Mouse (Mus musculus): ENCODE measurements around the gene Srsf2. TPM values are rescaled to one million over a fixed set of nuclear protein-coding genes. Genes with fewer than 3 reads are reported as not detected.

Gene Srsf2
- polyA plus RNA-seq, 1 experiment: 306 TPM

DNA sequence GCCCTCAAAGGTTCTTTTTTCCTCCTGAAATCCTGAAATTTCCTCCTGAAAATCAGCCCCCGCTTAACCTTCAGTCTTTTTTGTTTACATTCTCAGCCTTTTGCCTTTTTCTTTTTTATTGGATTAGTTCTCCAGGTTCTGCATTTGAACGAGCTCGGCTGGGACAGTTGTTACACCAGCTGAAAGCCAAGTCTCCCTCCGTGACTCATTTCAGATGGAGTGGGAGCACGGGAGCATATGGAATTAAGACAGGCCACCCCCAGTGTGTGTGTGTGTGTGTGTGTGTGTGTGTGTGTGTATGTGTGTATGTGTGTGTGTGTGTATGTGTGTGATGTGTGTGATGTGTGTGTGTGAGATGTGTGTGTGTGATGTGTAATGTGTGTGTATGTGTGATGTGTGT lies 28.5 kb upstream of the Srsf2 start:
- H3K4me1 ChIP-seq (ENCODE audit: control insufficient read depth, insufficient read depth, low read length): no peaks in the 10 kb centered on the region
- TF ChIP-seq POLR2A (IDR thresholded peaks at IDR 0.05; ENCODE audit: low read depth, low read length): no peak
- TF ChIP-seq CTCF (IDR thresholded peaks at IDR 0.05; ENCODE audit: borderline replicate concordance, insufficient read depth, low read length): no peak
- no peak overlapping the region for H3K27ac ChIP-seq (ENCODE audit: insufficient read depth, low read length)
- no peak overlapping the region for H3K4me3 ChIP-seq (ENCODE audit: insufficient read depth, low read length)

DNA sequence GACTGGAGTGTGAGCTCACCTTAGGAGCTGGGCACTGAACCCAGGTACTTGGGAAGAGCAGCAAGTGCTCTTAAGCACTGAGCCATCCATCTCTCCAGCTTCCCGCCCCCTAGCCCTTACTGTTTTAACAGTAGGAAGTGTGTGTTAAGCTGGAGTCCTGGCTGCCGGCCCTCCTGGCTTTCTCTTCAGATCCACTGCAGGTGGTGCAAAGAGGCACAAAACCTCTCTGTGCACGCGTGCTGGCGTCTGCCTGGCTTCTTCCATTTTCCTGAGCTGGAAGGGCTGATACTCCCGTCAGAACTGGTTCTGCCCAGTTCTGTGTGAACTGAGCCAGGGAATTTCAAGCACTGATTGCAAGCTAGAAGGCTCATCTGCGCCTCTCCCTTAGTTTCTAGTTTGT lies 27.9 kb upstream of the Srsf2 start:
- no peak for TF ChIP-seq CTCF (IDR thresholded peaks at IDR 0.05; ENCODE audit: borderline replicate concordance, insufficient read depth, low read length)
- no peak for TF ChIP-seq POLR2A (IDR thresholded peaks at IDR 0.05; ENCODE audit: low read depth, low read length)
- Histone ChIP-seq H3K4me3 (ENCODE audit: insufficient read depth, low read length) (no peak overlapping the region), H3K4me1 (ENCODE audit: control insufficient read depth, insufficient read depth, low read length) (no peaks in the 10 kb centered on the region), H3K27ac (ENCODE audit: insufficient read depth, low read length) (no peak overlapping the region)

DNA sequence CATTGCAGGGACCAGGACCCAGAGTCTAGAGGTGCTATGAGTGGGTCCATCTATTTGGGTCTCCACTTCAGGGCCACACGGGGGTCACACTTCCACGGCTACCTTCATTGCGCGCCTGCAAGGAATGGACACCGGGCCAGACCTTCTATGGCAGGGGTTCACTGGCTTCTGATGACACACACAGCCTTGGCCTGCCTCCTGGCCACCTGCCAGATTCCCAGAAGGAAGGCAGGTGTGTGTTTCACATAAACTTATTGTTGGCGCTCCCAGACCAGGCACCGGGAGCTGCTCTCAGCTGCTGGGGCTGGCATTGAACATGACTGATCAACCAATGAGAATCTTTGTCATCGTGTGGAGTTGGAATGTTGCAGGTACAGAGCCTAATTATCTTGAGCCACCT lies 25.6 kb upstream of the Srsf2 start:
- Histone ChIP-seq H3K27ac (ENCODE audit: insufficient read depth, low read length) (no peak overlapping the region), H3K4me3 (ENCODE audit: insufficient read depth, low read length) (no peak overlapping the region), H3K4me1 (ENCODE audit: control insufficient read depth, insufficient read depth, low read length) (no peaks in the 10 kb centered on the region)
- TF ChIP-seq CTCF (IDR thresholded peaks at IDR 0.05; ENCODE audit: borderline replicate concordance, insufficient read depth, low read length) (no peak), POLR2A (IDR thresholded peaks at IDR 0.05; ENCODE audit: low read depth, low read length) (no peak)

DNA sequence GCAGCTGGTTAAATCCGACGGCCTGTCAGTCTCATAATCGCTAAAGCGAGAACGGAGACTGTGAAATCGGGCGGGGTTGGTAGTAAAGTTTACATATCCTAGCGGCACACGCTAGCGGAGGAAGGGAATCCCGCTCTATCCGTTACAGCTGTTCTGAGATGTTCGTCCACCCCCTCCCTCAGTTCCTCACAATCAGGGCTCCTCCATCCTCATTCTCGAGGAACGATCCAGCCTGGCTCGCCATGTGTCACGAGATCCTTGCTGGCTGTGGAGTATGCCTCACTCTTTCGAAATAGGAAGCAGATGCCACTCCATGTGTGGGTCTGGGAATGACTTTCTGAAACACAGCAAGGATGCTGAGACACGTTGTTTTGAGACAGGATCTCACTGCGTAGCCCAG lies 21.1 kb upstream of the Srsf2 start:
- H3K27ac ChIP-seq (ENCODE audit: insufficient read depth, low read length): no peak overlapping the region
- no peak for TF ChIP-seq POLR2A (IDR thresholded peaks at IDR 0.05; ENCODE audit: low read depth, low read length)
- no peak for TF ChIP-seq CTCF (IDR thresholded peaks at IDR 0.05; ENCODE audit: borderline replicate concordance, insufficient read depth, low read length)
- H3K4me3 ChIP-seq (ENCODE audit: insufficient read depth, low read length): no peak overlapping the region
- H3K4me1 ChIP-seq (ENCODE audit: control insufficient read depth, insufficient read depth, low read length): no peaks in the 10 kb centered on the region

DNA sequence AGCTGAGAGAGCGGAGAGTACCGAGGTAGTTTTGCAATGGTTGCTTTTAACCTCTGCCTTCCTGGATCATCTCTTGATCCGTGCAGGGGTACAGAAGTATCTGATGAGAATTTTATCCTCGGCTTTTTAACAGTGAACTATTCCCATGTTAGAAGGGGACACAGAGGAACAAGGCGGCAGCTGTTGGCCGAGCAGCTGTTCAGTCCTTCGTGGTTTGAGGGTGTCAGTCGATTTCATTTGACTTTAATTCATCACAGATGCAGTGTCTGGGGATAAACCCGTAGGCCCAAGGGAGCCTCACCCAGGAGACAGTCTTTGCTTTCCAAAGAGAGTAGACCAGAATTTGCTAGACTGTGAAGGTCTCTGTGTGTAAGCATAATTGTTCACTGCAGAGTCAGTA lies 18.6 kb upstream of the Srsf2 start:
- Histone ChIP-seq H3K4me3 (ENCODE audit: insufficient read depth, low read length) (no peak overlapping the region), H3K4me1 (ENCODE audit: control insufficient read depth, insufficient read depth, low read length) (no peaks in the 10 kb centered on the region), H3K27ac (ENCODE audit: insufficient read depth, low read length) (no peak overlapping the region)
- TF ChIP-seq POLR2A (IDR thresholded peaks at IDR 0.05; ENCODE audit: low read depth, low read length): no peak
- no peak for TF ChIP-seq CTCF (IDR thresholded peaks at IDR 0.05; ENCODE audit: borderline replicate concordance, insufficient read depth, low read length)

DNA sequence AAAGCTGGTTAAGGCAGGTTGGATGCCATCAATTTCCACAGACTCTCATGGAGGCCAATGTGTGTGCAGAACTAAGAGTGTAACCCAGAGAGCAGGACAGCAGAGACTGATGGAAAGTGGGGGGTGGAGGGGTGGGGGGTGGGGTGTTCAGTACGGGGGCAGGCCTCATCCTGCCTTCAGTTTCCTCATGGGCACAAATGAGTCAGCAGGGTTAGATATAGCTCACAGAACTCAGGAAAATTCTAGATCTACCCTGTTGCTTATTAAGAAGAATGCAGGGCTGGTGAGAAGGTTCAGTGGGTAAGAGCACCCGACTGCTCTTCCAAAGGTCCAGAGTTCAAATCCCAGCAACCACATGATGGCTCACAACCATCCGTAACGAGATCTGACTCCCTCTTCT lies 16.7 kb upstream of the Srsf2 start:
- no peaks in the 10 kb centered on the region for H3K4me1 ChIP-seq (ENCODE audit: control insufficient read depth, insufficient read depth, low read length)
- no peak for TF ChIP-seq CTCF (IDR thresholded peaks at IDR 0.05; ENCODE audit: borderline replicate concordance, insufficient read depth, low read length)
- no peak for TF ChIP-seq POLR2A (IDR thresholded peaks at IDR 0.05; ENCODE audit: low read depth, low read length)
- no peak overlapping the region for H3K27ac ChIP-seq (ENCODE audit: insufficient read depth, low read length)
- no peak overlapping the region for H3K4me3 ChIP-seq (ENCODE audit: insufficient read depth, low read length)

DNA sequence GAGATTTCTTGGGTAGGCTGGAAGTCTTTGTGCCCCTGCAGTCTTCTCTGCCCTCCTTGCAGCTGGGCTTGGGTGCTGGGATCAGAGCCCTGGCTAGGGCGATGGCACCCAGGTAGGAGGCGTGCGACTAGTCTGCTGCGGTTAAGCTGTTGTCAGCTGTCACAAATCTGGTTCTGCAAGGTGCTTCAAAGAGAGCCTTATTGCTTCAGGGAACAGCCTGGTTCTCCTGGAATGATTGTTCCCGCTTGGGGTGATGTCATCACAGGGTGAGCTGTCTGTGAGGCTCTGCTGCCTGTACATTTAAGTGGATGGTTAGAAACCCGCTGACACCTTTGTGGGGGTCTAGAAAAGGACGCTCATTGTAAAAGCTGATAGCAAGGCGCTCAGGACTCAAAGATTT lies 16.3 kb upstream of the Srsf2 start:
- Histone ChIP-seq H3K27ac (ENCODE audit: insufficient read depth, low read length) (no peak overlapping the region), H3K4me3 (ENCODE audit: insufficient read depth, low read length) (no peak overlapping the region), H3K4me1 (ENCODE audit: control insufficient read depth, insufficient read depth, low read length) (no peaks in the 10 kb centered on the region)
- no peak for TF ChIP-seq POLR2A (IDR thresholded peaks at IDR 0.05; ENCODE audit: low read depth, low read length)
- TF ChIP-seq CTCF (IDR thresholded peaks at IDR 0.05; ENCODE audit: borderline replicate concordance, insufficient read depth, low read length): no peak

DNA sequence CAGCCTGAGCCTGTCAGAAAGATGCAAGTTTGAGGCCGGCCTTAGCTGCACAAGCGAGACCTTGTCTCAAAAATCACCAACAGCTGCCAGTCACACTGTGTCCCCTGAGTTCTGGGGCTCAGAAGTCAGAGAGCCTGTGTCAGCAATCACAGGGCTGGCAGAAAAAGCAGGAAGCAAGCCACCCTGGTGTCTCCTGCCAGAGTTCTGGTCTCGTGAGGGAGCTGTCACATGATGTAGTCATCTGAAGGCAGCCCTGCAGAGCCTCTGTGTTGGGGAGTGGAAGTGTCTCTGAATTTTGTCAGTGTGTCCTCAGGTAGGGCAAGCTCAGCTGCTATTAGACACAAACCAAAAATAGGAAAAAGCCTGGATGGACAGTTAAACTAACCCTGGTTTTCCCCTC lies 15.2 kb upstream of the Srsf2 start:
- Histone ChIP-seq H3K4me3 (ENCODE audit: insufficient read depth, low read length) (no peak overlapping the region), H3K4me1 (ENCODE audit: control insufficient read depth, insufficient read depth, low read length) (no peaks in the 10 kb centered on the region), H3K27ac (ENCODE audit: insufficient read depth, low read length) (no peak overlapping the region)
- no peak for TF ChIP-seq POLR2A (IDR thresholded peaks at IDR 0.05; ENCODE audit: low read depth, low read length)
- no peak for TF ChIP-seq CTCF (IDR thresholded peaks at IDR 0.05; ENCODE audit: borderline replicate concordance, insufficient read depth, low read length)

DNA sequence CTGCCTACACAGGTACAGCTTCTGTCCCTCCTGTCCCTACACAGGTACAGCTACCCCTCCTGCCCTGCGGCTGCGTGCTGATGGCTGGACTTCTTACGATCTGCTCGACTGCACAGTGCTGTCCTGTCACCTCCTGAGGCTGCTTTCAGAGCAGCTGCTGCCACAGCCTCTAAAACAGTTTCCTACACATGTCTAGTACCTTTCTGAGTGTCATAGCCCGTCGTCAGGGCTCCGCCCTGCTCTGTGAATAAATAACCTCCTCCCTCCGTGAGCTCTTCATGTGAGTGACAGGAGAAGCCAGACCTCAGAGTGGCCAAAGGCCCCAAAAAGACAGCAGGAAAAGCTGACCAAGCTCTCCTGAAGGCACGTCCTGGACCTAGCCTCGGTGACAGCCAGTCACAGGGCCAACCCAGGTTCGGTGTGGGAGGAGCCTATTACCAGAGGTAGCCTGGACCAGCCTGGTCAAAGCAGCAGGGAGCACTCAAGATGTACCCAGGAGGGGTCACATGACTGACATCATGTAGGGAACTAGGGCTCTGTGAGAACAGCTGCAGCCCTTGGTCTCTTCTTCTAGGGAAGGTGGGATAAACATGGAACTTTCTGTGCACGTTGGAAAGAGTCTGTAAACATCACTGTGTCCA lies 13.2 kb upstream of the Srsf2 start:
- Histone ChIP-seq H3K27ac (ENCODE audit: insufficient read depth, low read length) (no peak overlapping the region), H3K4me1 (ENCODE audit: control insufficient read depth, insufficient read depth, low read length) (no peaks in the 10 kb centered on the region), H3K4me3 (ENCODE audit: insufficient read depth, low read length) (no peak overlapping the region)
- TF ChIP-seq POLR2A (IDR thresholded peaks at IDR 0.05; ENCODE audit: low read depth, low read length): no peak
- no peak for TF ChIP-seq CTCF (IDR thresholded peaks at IDR 0.05; ENCODE audit: borderline replicate concordance, insufficient read depth, low read length)

DNA sequence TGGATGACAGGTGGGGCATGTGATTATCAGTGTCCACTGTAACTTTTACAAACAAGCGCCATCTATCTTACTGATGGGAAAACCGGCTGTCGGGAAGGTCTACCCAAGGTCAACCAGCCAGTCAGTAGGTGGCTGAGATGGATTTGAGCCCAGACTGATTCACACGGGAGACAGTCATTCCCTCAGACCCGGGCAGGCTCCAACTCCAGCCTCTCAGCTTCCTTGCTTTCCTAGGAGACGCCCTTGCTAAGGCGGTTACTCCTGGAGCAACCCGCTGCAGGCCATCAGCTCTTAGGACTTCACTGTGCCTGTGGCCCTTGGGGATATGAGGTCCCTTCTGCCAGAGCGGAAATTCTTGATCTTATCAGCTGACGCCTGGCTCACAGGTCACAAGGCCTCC lies 11.6 kb upstream of the Srsf2 start:
- H3K4me3 ChIP-seq (ENCODE audit: insufficient read depth, low read length): no peak overlapping the region
- no peaks in the 10 kb centered on the region for H3K4me1 ChIP-seq (ENCODE audit: control insufficient read depth, insufficient read depth, low read length)
- no peak for TF ChIP-seq POLR2A (IDR thresholded peaks at IDR 0.05; ENCODE audit: low read depth, low read length)
- no peak for TF ChIP-seq CTCF (IDR thresholded peaks at IDR 0.05; ENCODE audit: borderline replicate concordance, insufficient read depth, low read length)
- no peak overlapping the region for H3K27ac ChIP-seq (ENCODE audit: insufficient read depth, low read length)
